ENCODE assay signal across 8 mouse cellular contexts in genomic region chr4:135872015-135872414, GRCm38 (mm10). TPM values are rescaled to one million over a fixed set of nuclear protein-coding genes. Genes with fewer than 3 reads are reported as not detected.
DNase-seq lines count a peak whose midpoint lies in the region; ATAC-seq and TF ChIP-seq lines count a peak whose summit lies in the region.

No protein-coding gene starts in this region.

- peaks cover 14% of the 10 kb centered on the region for H3K36me3 ChIP-seq in heart, embryonic 16.5 days (ENCODE audit: control insufficient read depth, insufficient read depth)
- peaks cover 3% of the 10 kb centered on the region for H3K36me3 ChIP-seq in hindbrain, embryonic 16.5 days (ENCODE audit: control insufficient read depth, insufficient read depth, low read length)
- H3K36me3 ChIP-seq in midbrain, embryonic 15.5 days (replicated peaks) = no peaks in the 10 kb centered on the region; the same call in 1 of the 2 replicates

- ATAC-seq in heart, embryonic 16.5 days (replicated peaks; ENCODE audit: extremely low read depth, insufficient read depth, low FRiP score) = no peak
- no peak for ATAC-seq in hindbrain, embryonic 16.5 days
- ATAC-seq in midbrain, embryonic 15.5 days (replicated peaks) = no peak
- no peak for ATAC-seq in cerebellum, adult (ENCODE audit: insufficient number of reproducible peaks, low FRiP score, low TSS enrichment)

- H3K4me2 ChIP-seq in heart, embryonic 16.5 days (ENCODE audit: low read depth, low read length) = peak overlapping the region; percentile 83
- H3K4me2 ChIP-seq in hindbrain, embryonic 16.5 days (ENCODE audit: low read length) = peak overlapping the region; percentile 87
- peak overlapping the region; percentile 91 for H3K4me2 ChIP-seq in midbrain, embryonic 15.5 days

- H3K9ac ChIP-seq in heart, embryonic 16.5 days (ENCODE audit: low read length) = peak overlapping the region; percentile 96
- H3K9ac ChIP-seq in hindbrain, embryonic 16.5 days (ENCODE audit: low read depth, low read length) = peak overlapping the region; percentile 86
- peak overlapping the region; percentile 65; the same call in 1 of the 2 replicates for H3K9ac ChIP-seq in midbrain, embryonic 15.5 days

- H3K4me1 ChIP-seq in heart, embryonic 16.5 days (ENCODE audit: control insufficient read depth, insufficient read depth, low read length) = peaks cover 45% of the 10 kb centered on the region
- peaks cover 25% of the 10 kb centered on the region for H3K4me1 ChIP-seq in bone marrow macrophage, adult 2 months (ENCODE audit: control insufficient read depth, insufficient read depth, low read length)
- H3K4me1 ChIP-seq in hindbrain, embryonic 16.5 days (ENCODE audit: control insufficient read depth, insufficient read depth, low read depth, low read length) = peaks cover 40% of the 10 kb centered on the region
- peaks cover 52% of the 10 kb centered on the region for H3K4me1 ChIP-seq in midbrain, embryonic 15.5 days

- DNase-seq in heart, postnatal 14 days = no peak
- no peak for DNase-seq in frontal cortex, postnatal 10 days (ENCODE audit: low spot score in 2 of 2)
- DNase-seq in urinary bladder, postnatal 14 days (ENCODE audit: low spot score) = no peak

- intact Hi-C loops in heart, postnatal 14 days (cut with DNase I) = loop anchor here (1.0 kb wide), 1 partner anchor 16 kb away; no protein-coding TSS in a partner anchor

- TF ChIP-seq CTCF in bone marrow macrophage, adult 2 months (IDR thresholded peaks at IDR 0.05; ENCODE audit: low read depth, low read length) = no peak

- 33% methylated on average over 3 of the region's 3 CpGs for WGBS in heart, embryonic 16.5 days
- 53% methylated on average over 3 of the region's 3 CpGs for WGBS in hindbrain, embryonic 16.5 days
- 40% methylated on average over 3 of the region's 3 CpGs for WGBS in midbrain, embryonic 15.5 days

- H3K27me3 ChIP-seq in heart, embryonic 16.5 days (ENCODE audit: control insufficient read depth, insufficient read depth, low read length) = no peaks in the 10 kb centered on the region
- no peaks in the 10 kb centered on the region for H3K27me3 ChIP-seq in hindbrain, embryonic 16.5 days (replicated peaks; ENCODE audit: control insufficient read depth, insufficient read depth, low read length)
- no peaks in the 10 kb centered on the region for H3K27me3 ChIP-seq in midbrain, embryonic 15.5 days (replicated peaks)

- peak overlapping the region; percentile 100 for H3K27ac ChIP-seq in heart, embryonic 16.5 days (ENCODE audit: low read length)
- H3K27ac ChIP-seq in bone marrow macrophage, adult 2 months (ENCODE audit: insufficient read depth, low read depth, low read length) = peak overlapping the region; percentile 100
- no peak overlapping the region for H3K27ac ChIP-seq in hindbrain, embryonic 16.5 days (ENCODE audit: low read depth, low read length)
- 0 out of 2 replicates have a peak overlapping the region, but pooled peaks have one; percentile 98 for H3K27ac ChIP-seq in midbrain, embryonic 15.5 days

- no peak for TF ChIP-seq POLR2A in bone marrow macrophage, adult 2 months (IDR thresholded peaks at IDR 0.05; ENCODE audit: borderline replicate concordance, low read depth, low read length)

- H3K4me3 ChIP-seq in heart, embryonic 16.5 days (ENCODE audit: low read length) = peak overlapping the region; percentile 79
- H3K4me3 ChIP-seq in bone marrow macrophage, adult 2 months (ENCODE audit: insufficient read depth, low read length) = peak overlapping the region; percentile 94
- peak overlapping the region; percentile 79 for H3K4me3 ChIP-seq in hindbrain, embryonic 16.5 days (ENCODE audit: low read length)
- peak overlapping the region; percentile 64 for H3K4me3 ChIP-seq in midbrain, embryonic 15.5 days

- H3K9me3 ChIP-seq in heart, embryonic 16.5 days (replicated peaks; ENCODE audit: control insufficient read depth, low read length) = no peaks in the 10 kb centered on the region
- no peaks in the 10 kb centered on the region for H3K9me3 ChIP-seq in hindbrain, embryonic 16.5 days (ENCODE audit: control insufficient read depth, low read length)
- no peaks in the 10 kb centered on the region for H3K9me3 ChIP-seq in midbrain, embryonic 15.5 days

RNA-seq across cellular contexts. Expression of gene Pnrc2, which starts 1.6 kb away (rescaled TPM):
- 133 and 149 TPM in 2 replicates for polyA plus RNA-seq in heart, embryonic 16.5 days (2015; fragmentation: Nextera tagmentation; extraction: Ambion mirVana)
- total RNA-seq in heart, postnatal 14 days (2021) = 10 to 100 TPM; 79.0 to 84.8 TPM
- 126 and 135 TPM in 2 replicates for polyA plus RNA-seq in bone marrow macrophage, adult 2 months (2012; ENCODE audit: insufficient read depth, insufficient read length, missing spikeins)
- polyA plus RNA-seq in hindbrain, embryonic 16.5 days (2015; fragmentation: Nextera tagmentation; extraction: Ambion mirVana) = 98.2 and 103 TPM in 2 replicates
- 92.1 and 96.0 TPM in 2 replicates for polyA plus RNA-seq in midbrain, embryonic 15.5 days (2015; fragmentation: Nextera tagmentation; extraction: Ambion mirVana)

RNA-seq across cellular contexts. Expression of gene Srsf10, which starts 16.5 kb away (rescaled TPM):
- polyA plus RNA-seq in heart, embryonic 16.5 days (2015; fragmentation: Nextera tagmentation; extraction: Ambion mirVana) = 128 and 147 TPM in 2 replicates
- 10 to 100 TPM; 48.1 to 59.7 TPM for total RNA-seq in heart, postnatal 14 days (2021)
- polyA plus RNA-seq in bone marrow macrophage, adult 2 months (2012; ENCODE audit: insufficient read depth, insufficient read length, missing spikeins) = 82.1 and 98.0 TPM in 2 replicates
- polyA plus RNA-seq in hindbrain, embryonic 16.5 days (2015; fragmentation: Nextera tagmentation; extraction: Ambion mirVana) = 144 and 166 TPM in 2 replicates
- polyA plus RNA-seq in midbrain, embryonic 15.5 days (2015; fragmentation: Nextera tagmentation; extraction: Ambion mirVana) = 183 and 190 TPM in 2 replicates

RNA-seq across cellular contexts. Expression of gene Cnr2, which starts 23.2 kb away (rescaled TPM):
- polyA plus RNA-seq in heart, embryonic 16.5 days (2015; fragmentation: Nextera tagmentation; extraction: Ambion mirVana) = 0.71 and 0.80 TPM in 2 replicates
- total RNA-seq in heart, postnatal 14 days (2021) = under 1 TPM; 0.76 to 0.93 TPM
- polyA plus RNA-seq in bone marrow macrophage, adult 2 months (2012; ENCODE audit: insufficient read depth, insufficient read length, missing spikeins) = 17.3 and 18.8 TPM in 2 replicates
- polyA plus RNA-seq in hindbrain, embryonic 16.5 days (2015; fragmentation: Nextera tagmentation; extraction: Ambion mirVana) = 0.09 and 0.10 TPM in 2 replicates
- 0.19 TPM in 1 of 2 replicates, not detected in the other for polyA plus RNA-seq in midbrain, embryonic 15.5 days (2015; fragmentation: Nextera tagmentation; extraction: Ambion mirVana)

RNA-seq across cellular contexts. Expression of gene Fuca1, which starts 48.5 kb away (rescaled TPM):
- polyA plus RNA-seq in heart, embryonic 16.5 days (2015; fragmentation: Nextera tagmentation; extraction: Ambion mirVana) = 50.7 and 52.8 TPM in 2 replicates
- 10 to 100 TPM; 33.5 to 40.7 TPM for total RNA-seq in heart, postnatal 14 days (2021)
- polyA plus RNA-seq in bone marrow macrophage, adult 2 months (2012; ENCODE audit: insufficient read depth, insufficient read length, missing spikeins) = 418 and 432 TPM in 2 replicates
- 74.1 and 78.4 TPM in 2 replicates for polyA plus RNA-seq in hindbrain, embryonic 16.5 days (2015; fragmentation: Nextera tagmentation; extraction: Ambion mirVana)
- 63.2 and 68.3 TPM in 2 replicates for polyA plus RNA-seq in midbrain, embryonic 15.5 days (2015; fragmentation: Nextera tagmentation; extraction: Ambion mirVana)

Comparison
In these comparisons a context has a peak if more than half of its experiments do, and no peak if none do; other contexts are left out.
1. RNA of gene Cnr2, which starts 23.2 kb away (polyA plus RNA-seq): 17.3 to 18.8 TPM in bone marrow macrophage, adult 2 months; 0.71 to 0.80 TPM in heart, embryonic 16.5 days, 0.09 to 0.10 TPM in hindbrain, embryonic 16.5 days and 0.19 TPM in midbrain, embryonic 15.5 days; every median in the first group is over 10 times any median in the second.
2. Peak in every context shown above with its lines, with median percentiles within 50 percentile points of each other: H3K4me2 ChIP-seq, H3K4me3 ChIP-seq and H3K9ac ChIP-seq.